Mouse (Mus musculus): Measurements from ENCODE around the gene Dock8.

Dock8 gene

GRCm38 (mm10) chr19:24999201-24999886 lies at the start of gene Dock8:
Dock8 (plus strand) TSS chr19:24999534.
- DNase-seq, result peak; percentile 89

- no peak for DNase-seq
These were observed 40.8 kb upstream of the Dock8 start for GRCm38 (mm10) chr19:24958531-24958930.

GRCm38 (mm10) chr19:24961172-24961962 lies 38.0 kb upstream of the Dock8 start, which contains the start of gene Cbwd1:
Cbwd1 (minus strand) TSS chr19:24961610.
- peak; percentile 98 for DNase-seq

- no peak for DNase-seq
These were observed 33.1 kb upstream of the Dock8 start for GRCm38 (mm10) chr19:24966203-24966602.

- no peak for DNase-seq
These were observed 32.4 kb upstream of the Dock8 start for GRCm38 (mm10) chr19:24966941-24967340.

- no peak for DNase-seq
These were observed 28.0 kb upstream of the Dock8 start for GRCm38 (mm10) chr19:24971307-24971706.

GRCm38 (mm10) chr19:24972701-24973390 lies 26.5 kb upstream of the Dock8 start:
- DNase-seq, result no peak

- DNase-seq, result peak; percentile 78
These were observed 21.3 kb upstream of the Dock8 start for GRCm38 (mm10) chr19:24977991-24978390.

GRCm38 (mm10) chr19:24978852-24979842 lies 20.2 kb upstream of the Dock8 start:
- DNase-seq, result peak; percentile 47

GRCm38 (mm10) chr19:24981294-24981693 lies 18.0 kb upstream of the Dock8 start:
- no peak for DNase-seq

- DNase-seq, result no peak
These were observed 16.3 kb upstream of the Dock8 start for GRCm38 (mm10) chr19:24983050-24983449.

GRCm38 (mm10) chr19:24983857-24984498 lies 15.4 kb upstream of the Dock8 start:
- no peak for DNase-seq

- no peak for DNase-seq
These were observed 14.3 kb upstream of the Dock8 start for GRCm38 (mm10) chr19:24985045-24985444.

- no peak for DNase-seq
These were observed 12.0 kb upstream of the Dock8 start for GRCm38 (mm10) chr19:24987355-24987754.

GRCm38 (mm10) chr19:24988831-24989230 lies 10.5 kb upstream of the Dock8 start:
- DNase-seq, result no peak

- DNase-seq, result no peak
These were observed 9.1 kb upstream of the Dock8 start for GRCm38 (mm10) chr19:24990138-24990822.

- no peak for DNase-seq
These were observed 5.8 kb upstream of the Dock8 start for GRCm38 (mm10) chr19:24993526-24993925.

GRCm38 (mm10) chr19:24994900-24995299 lies 4.4 kb upstream of the Dock8 start:
- no peak for DNase-seq

GRCm38 (mm10) chr19:24996815-24997704 lies 2.3 kb upstream of the Dock8 start:
- no peak for DNase-seq

GRCm38 (mm10) chr19:24998561-24998960 lies 773 bp upstream of the Dock8 start:
- DNase-seq, result no peak

All from kidney, adult 18-20 months (tissue).